Mouse (Mus musculus) cerebellum, postnatal 25 days (tissue): ENCODE data around the gene Gm20908.
"Not testable (repeated sequence)": the region's sequence is repeated elsewhere in the genome, so short reads cannot be mapped to it uniquely, and the experiment has no call there.

Source experiments
- DNase-seq, 2 experiments: peaks; one replicate each; pipeline ENCODE4 v3.0.0; 2021; ENCODE audit warnings: mixed read lengths in 2 of 2

The Gm20908 gene

GRCm38 (mm10) chrY:64472966-64473365 is at the start of gene Gm20908:
TSS of gene Gm20908 (plus strand) at chrY:64473266.
- DNase-seq: not testable (repeated sequence)
